Mouse (Mus musculus) kidney, embryonic 15.5 days (tissue): ENCODE results near the gene Nt5c2. TPM values are rescaled to one million over a fixed set of nuclear protein-coding genes. Genes with fewer than 3 reads are reported as not detected.

Source experiments
- ATAC-seq: fragments of 200-750 bp; cut with Nextera tagmentation; replicated peaks from 2 replicates; pipeline ENCODE4 v1.8.0; 2017; ENCODE audit warnings: moderate TSS enrichment; ENCODE audit not compliant: low FRiP score
- H3K27ac ChIP-seq: fragments of 300-500 bp; sonication (generic); 2 replicates; pipeline ENCODE4 v1.5.1; 2015; ENCODE audit warnings: mild to moderate bottlenecking, inconsistent platforms
- H3K27me3 ChIP-seq: fragments of 300-500 bp; sonication (generic); 2 replicates; pipeline ENCODE4 v1.6.1; 2015; ENCODE audit warnings: inconsistent platforms
- H3K36me3 ChIP-seq: fragments of 300-500 bp; sonication (generic); 2 replicates; pipeline ENCODE4 v1.6.1; 2015; ENCODE audit warnings: inconsistent platforms
- H3K4me1 ChIP-seq: fragments of 300-500 bp; sonication (generic); 2 replicates; pipeline ENCODE4 v1.6.1; 2015; ENCODE audit warnings: inconsistent platforms
- H3K4me2 ChIP-seq: fragments of 300-500 bp; sonication (generic); 2 replicates; pipeline ENCODE4 v1.6.1; 2015; ENCODE audit warnings: moderate library complexity, mild to moderate bottlenecking, inconsistent platforms
- H3K4me3 ChIP-seq: fragments of 300-500 bp; sonication (generic); replicated peaks from 2 replicates; pipeline ENCODE4 v1.5.1; 2015; ENCODE audit warnings: mild to moderate bottlenecking, inconsistent platforms
- H3K9ac ChIP-seq: fragments of 300-500 bp; sonication (generic); 2 replicates; pipeline ENCODE4 v1.6.1; 2015; ENCODE audit warnings: mild to moderate bottlenecking, inconsistent platforms
- H3K9me3 ChIP-seq: fragments of 300-500 bp; sonication (generic); replicated peaks from 2 replicates; pipeline ENCODE4 v1.6.1; 2016; ENCODE audit warnings: inconsistent platforms
- WGBS: fragments of 180-500 bp; shearing (Covaris S2); methylation state at CpG from one replicate; pipeline ENCODE4 v1.1.7; 2015; ENCODE audit warnings: mixed read lengths; 5-methylcytosine and 5-hydroxymethylcytosine counted together
- polyA plus RNA-seq: library from polyadenylated mRNA; unstranded; fragments of >200 nt; fragmentation: Nextera tagmentation; extraction: Ambion mirVana; gene quantifications from 2 replicates; pipeline ENCODE4 v1.2.1, GENCODE M21; 2015

The Nt5c2 gene
- polyA plus RNA-seq, 1 experiment from 2014 or later = 79.6 TPM

DNA sequence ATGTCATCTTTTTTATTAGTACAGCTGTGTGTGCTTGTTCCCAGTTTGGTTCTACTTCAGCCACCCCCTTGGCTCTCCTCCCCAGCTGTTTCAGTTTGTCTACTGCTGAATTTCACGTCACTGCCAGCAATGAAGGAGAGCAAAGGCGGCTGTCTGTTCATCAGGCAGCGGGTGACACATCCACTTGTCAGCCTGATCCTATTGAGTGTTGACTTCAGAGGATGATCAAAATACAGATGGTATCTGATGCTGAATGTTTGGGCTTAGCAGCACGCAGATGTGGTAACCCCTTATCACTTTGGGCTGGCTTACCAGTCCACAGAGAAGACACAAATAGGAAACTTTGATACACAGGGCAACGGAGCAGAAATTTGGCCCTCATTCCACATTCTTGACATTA lies 168.5 kb downstream of the Nt5c2 start:
- Histone ChIP-seq H3K9me3 (no peaks in the 10 kb centered on the region), H3K27ac (no peak overlapping the region), H3K36me3 (no peaks in the 10 kb centered on the region), H3K4me3 (no peak overlapping the region), H3K4me2 (no peak overlapping the region), H3K4me1 (peaks cover 14% of the 10 kb centered on the region), H3K27me3 (no peaks in the 10 kb centered on the region), H3K9ac (no peak overlapping the region)
- ATAC-seq = no peak
- 86% methylated on average over 5 of the region's 5 CpGs for WGBS

DNA sequence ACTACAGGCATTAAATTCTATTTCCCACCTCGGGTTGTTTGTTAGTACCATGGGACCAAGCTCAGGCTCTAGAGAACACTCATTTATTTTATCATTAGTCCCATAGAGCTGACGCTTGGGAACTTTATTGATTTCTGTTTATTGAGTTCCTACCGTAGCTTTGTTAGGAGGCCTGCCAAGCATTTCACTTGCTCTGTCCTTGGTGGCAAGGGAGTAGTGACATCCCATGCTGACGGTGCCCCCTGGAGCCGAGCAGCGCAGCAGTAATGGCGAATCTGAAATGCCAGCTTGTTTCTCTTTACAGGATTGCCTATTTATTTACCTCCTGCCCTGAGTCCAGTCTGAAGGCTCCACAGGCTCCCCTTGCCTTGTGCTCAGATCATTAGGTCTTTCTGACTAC lies 168.9 kb downstream of the Nt5c2 start:
- no peak for ATAC-seq
- H3K27me3 ChIP-seq = no peaks in the 10 kb centered on the region
- H3K4me2 ChIP-seq = no peak overlapping the region
- H3K27ac ChIP-seq = no peak overlapping the region
- H3K4me1 ChIP-seq = peaks cover 14% of the 10 kb centered on the region
- no peaks in the 10 kb centered on the region for H3K36me3 ChIP-seq
- WGBS = 82% methylated on average over 7 of the region's 7 CpGs
- H3K9ac ChIP-seq = no peak overlapping the region
- H3K4me3 ChIP-seq = no peak overlapping the region
- H3K9me3 ChIP-seq = no peaks in the 10 kb centered on the region

DNA sequence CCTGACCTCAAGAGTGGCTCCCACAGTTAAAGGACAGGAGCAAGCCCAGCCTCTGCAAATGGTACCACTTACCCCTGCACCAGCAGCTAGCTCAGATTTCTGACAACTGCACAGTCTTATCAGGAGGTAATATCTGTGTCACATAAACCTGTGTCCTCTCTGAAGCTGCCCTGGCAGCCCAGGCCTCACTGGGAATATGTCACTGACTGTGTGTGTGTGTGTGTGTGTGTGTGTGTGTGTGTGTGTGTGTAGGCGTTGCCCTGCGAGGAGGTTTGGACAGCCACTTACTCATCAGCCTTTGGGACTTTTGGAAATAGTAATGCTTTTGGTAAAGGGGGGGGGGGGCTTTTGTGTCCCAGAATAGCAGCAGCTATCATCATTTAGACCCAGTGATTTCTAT lies 171.9 kb downstream of the Nt5c2 start:
- 51% methylated on average over 2 of the region's 2 CpGs for whole genome bisulfite sequencing
- Histone ChIP-seq H3K4me3 (no peak overlapping the region), H3K9ac (no peak overlapping the region), H3K27ac (no peak overlapping the region), H3K27me3 (no peaks in the 10 kb centered on the region), H3K9me3 (no peaks in the 10 kb centered on the region), H3K4me1 (no peaks in the 10 kb centered on the region), H3K36me3 (no peaks in the 10 kb centered on the region), H3K4me2 (no peak overlapping the region)
- no peak for ATAC-seq

DNA sequence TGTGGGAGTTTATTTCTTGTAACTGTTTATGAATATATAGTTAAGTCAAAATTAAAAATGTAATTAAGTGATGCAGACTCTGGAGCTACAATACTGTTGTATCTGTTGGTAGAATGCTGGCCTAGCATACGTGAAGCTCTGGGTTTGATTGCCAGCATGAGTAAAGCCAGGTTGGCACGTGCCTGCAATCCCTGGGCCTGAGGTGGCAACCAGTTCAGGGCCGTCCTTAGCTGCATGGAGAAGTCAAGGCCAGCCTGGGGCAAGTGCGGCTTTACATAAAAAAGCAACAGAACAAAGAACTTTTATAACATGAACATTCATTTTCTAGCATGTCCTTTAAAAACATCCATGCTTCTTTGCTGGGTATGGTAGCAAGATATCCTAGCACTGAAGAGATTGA lies 173.9 kb downstream of the Nt5c2 start:
- H3K36me3 ChIP-seq = no peaks in the 10 kb centered on the region
- H3K4me2 ChIP-seq = no peak overlapping the region
- no peaks in the 10 kb centered on the region for H3K4me1 ChIP-seq
- no peaks in the 10 kb centered on the region for H3K9me3 ChIP-seq
- H3K27me3 ChIP-seq = no peaks in the 10 kb centered on the region
- 81% methylated on average over 4 of the region's 4 CpGs for WGBS
- H3K9ac ChIP-seq = no peak overlapping the region
- no peak overlapping the region for H3K27ac ChIP-seq
- no peak for ATAC-seq
- no peak overlapping the region for H3K4me3 ChIP-seq

DNA sequence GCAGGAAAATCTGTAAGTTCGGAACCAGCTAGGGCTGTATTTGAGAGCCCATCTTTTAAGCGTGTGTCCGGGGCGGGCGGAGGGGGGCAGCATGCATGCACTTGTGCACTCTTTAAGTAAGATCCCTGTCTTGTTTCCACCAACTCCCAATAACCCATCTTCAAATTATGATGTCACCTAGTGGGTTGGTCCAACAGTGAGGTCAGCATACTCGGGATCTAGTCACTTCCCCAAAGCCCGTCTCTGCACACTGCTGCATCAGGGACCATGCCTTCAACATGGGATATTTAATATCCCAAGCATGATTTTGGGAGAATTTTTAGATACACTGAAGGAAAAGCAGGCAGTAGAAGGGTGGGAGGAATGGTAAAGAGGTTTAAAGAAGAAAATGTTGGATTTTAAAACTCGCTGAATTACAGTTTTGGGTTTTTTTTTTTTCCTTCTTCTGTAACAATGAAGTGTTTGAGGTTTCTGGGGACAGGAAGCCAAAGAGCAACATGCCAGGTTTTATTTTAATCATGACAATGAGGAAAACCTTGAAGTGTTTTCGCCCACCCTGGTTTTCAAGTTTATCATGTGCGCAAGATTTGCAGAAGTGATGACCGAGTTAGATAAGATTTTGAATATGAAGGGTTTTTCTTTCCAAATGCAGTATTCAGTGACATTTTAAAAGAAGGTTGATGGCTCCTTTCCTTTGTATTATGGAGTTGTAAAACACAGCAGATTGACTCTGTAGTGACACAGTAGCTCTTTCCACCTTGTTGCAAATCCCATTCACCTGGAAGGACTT lies 177.5 kb downstream of the Nt5c2 start:
- H3K27ac ChIP-seq = no peak overlapping the region
- no peak overlapping the region for H3K9ac ChIP-seq
- no peaks in the 10 kb centered on the region for H3K36me3 ChIP-seq
- no peak overlapping the region for H3K4me2 ChIP-seq
- no peaks in the 10 kb centered on the region for H3K4me1 ChIP-seq
- H3K9me3 ChIP-seq = no peaks in the 10 kb centered on the region
- H3K4me3 ChIP-seq = no peak overlapping the region
- WGBS = 86% methylated on average over 11 of the region's 11 CpGs
- ATAC-seq = no peak
- H3K27me3 ChIP-seq = no peaks in the 10 kb centered on the region

DNA sequence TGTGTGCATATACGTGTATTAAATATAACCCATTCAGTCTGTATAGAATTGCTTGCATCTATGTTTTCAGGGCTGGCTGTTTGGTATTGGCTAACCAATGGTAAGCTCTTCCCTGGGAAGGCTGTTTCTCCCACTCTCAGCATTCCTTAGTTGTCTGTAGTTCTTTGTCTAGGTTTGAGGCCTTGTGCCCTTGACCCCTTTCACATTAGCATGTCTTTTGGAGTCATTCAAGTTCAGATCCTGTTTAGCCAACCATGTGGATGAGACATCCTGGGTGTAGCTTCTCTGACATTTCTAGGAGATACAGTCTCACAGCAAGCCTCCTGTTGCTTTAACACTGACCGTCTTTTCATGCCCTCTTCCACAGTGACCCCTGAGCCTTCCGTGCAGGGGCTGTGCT lies 178.9 kb downstream of the Nt5c2 start:
- H3K36me3 ChIP-seq = no peaks in the 10 kb centered on the region
- H3K9ac ChIP-seq = no peak overlapping the region
- no peak overlapping the region for H3K4me3 ChIP-seq
- H3K4me2 ChIP-seq = no peak overlapping the region
- WGBS = 68% methylated on average over 3 of the region's 3 CpGs
- no peaks in the 10 kb centered on the region for H3K9me3 ChIP-seq
- no peak for ATAC-seq
- H3K4me1 ChIP-seq = no peaks in the 10 kb centered on the region
- H3K27ac ChIP-seq = no peak overlapping the region
- no peaks in the 10 kb centered on the region for H3K27me3 ChIP-seq

DNA sequence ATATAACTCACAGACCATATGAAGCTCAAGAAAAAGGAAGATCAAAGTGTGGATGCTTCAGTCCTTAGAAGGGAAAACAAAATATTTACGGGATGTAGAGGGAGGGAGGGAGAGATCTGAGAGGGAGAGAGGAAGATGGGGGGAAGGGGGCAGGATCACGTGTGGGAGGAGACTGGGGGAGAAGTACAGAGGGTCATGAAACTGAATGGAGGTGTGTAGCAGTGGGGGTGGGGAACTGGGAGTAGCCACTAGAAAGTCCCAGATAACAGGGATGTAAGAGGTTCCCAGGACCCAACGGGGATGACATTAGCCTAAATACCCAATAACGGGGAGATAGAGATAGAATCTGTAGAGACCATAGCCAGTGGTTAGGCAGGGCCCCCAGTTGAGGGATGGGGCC lies 179.6 kb downstream of the Nt5c2 start:
- no peaks in the 10 kb centered on the region for H3K9me3 ChIP-seq
- H3K9ac ChIP-seq = no peak overlapping the region
- 60% methylated on average over 4 of the region's 4 CpGs for WGBS
- H3K4me3 ChIP-seq = no peak overlapping the region
- no peak for ATAC-seq
- no peak overlapping the region for H3K27ac ChIP-seq
- H3K4me1 ChIP-seq = no peaks in the 10 kb centered on the region; the same call in 1 of the 2 replicates
- H3K27me3 ChIP-seq = no peaks in the 10 kb centered on the region
- H3K4me2 ChIP-seq = no peak overlapping the region
- no peaks in the 10 kb centered on the region for H3K36me3 ChIP-seq

DNA sequence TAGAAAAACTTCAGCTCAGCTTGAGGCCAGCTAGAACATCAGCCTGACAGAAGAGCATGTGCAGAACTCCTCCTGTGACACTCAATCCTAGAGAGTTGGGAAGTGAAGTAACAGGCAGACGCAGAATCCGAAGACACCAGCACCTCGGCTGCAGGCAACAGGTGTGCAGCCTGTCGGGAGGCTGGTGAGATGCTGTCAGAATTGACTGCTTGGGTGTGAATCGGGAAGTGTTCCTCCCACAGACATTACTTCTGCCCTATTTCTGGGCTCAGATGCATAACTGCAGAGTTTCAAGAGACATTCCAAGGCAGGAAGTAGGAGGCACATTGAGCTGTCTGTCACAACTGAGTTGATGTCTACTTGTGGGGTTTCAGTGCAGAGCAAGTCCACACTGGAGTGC lies 180.7 kb downstream of the Nt5c2 start:
- Histone ChIP-seq H3K27ac (no peak overlapping the region), H3K27me3 (no peaks in the 10 kb centered on the region), H3K4me2 (no peak overlapping the region), H3K9me3 (no peaks in the 10 kb centered on the region), H3K9ac (no peak overlapping the region), H3K36me3 (no peaks in the 10 kb centered on the region), H3K4me1 (no peaks in the 10 kb centered on the region; the same call in 1 of the 2 replicates), H3K4me3 (no peak overlapping the region)
- ATAC-seq = no peak
- WGBS = 67% methylated on average over 5 of the region's 5 CpGs

Other genes with a start within 250 kb of the Nt5c2 start
- gene Ina, start 455 bp downstream of the Nt5c2 start, polyA plus RNA-seq = 1.8 and 4.4 TPM in 2 replicates
- 25.6 and 26.2 TPM in 2 replicates for gene Pcgf6, start 35.8 kb upstream of the Nt5c2 start, polyA plus RNA-seq
- gene Taf5, start 52.6 kb upstream of the Nt5c2 start, polyA plus RNA-seq = 5.4 and 5.9 TPM in 2 replicates
- 1,312 and 1,558 TPM in 2 replicates for gene Usmg5, start 75.5 kb upstream of the Nt5c2 start, polyA plus RNA-seq
- gene Pdcd11, start 75.6 kb upstream of the Nt5c2 start, polyA plus RNA-seq = 10.0 and 10.5 TPM in 2 replicates
- 5.7 and 7.2 TPM in 2 replicates for gene Calhm2, start 123.1 kb upstream of the Nt5c2 start, polyA plus RNA-seq
- not detected in 2 replicates for gene Calhm1, start 129.1 kb upstream of the Nt5c2 start, polyA plus RNA-seq
- not detected in 2 replicates for gene Calhm3, start 142.6 kb upstream of the Nt5c2 start, polyA plus RNA-seq
- 4.8 and 6.5 TPM in 2 replicates for gene Neurl1a, start 163.7 kb upstream of the Nt5c2 start, polyA plus RNA-seq